Mouse (Mus musculus): ENCODE measurements at regions not wholly inside any gene's neighbourhood (a gene's known extent, or its start where the extent isn't known, plus 50 kb on each side); places are given as distances from the start of the nearest gene placed in this dataset.

DNA sequence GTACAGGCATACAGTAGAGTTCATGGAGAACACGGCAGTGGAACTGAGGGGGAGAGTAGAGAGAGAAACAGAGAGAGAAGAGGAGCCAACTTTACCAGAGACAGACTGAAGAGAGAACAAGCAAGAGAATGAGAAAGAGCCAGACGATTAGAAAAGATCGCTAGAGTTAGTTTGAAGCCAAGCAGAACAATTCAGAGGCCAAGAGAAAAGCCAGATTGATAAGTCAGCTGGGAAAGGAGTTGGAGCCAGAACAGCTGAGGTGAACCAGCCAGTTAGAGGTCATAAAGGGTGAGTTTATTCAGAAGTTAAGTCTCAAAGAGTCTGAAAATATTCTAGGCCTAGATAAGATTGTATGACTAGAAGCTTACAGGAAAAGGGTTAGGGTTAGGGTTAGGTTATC is 281.7 kb downstream of the Trim52 start:
- TF ChIP-seq POLR2A (IDR thresholded peaks at IDR 0.05; ENCODE audit: borderline replicate concordance, insufficient read depth, low read length): no peak
- TF ChIP-seq CTCF (IDR thresholded peaks at IDR 0.05; ENCODE audit: borderline replicate concordance, insufficient read depth, low read depth, low read length): no peak

Data from cerebellum, adult 2 months (tissue).